Comparison of ENCODE assay signal across 24 mouse cellular contexts in the genomic region with DNA sequence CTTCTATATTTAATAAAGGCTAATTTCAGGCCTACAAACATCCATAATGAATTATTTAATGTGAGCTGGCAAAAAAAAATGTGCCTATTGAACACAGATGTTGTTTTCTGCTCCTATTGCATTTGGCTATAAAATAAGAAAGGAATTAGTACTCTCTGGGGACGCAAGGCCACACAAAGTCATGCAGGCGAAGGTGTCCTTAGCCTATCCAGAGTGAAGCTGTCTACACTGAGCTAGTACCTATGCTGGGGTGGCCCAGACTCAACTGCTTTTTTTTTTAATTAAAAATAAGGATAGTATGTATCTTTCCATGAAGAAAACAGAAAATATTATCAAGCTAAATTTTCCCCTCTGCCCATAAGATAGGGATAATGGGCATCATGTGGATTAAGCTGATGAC.
A peak's percentile ranks its signal among the peaks of the same experiment; 100 is the strongest.
DNase-seq lines count a peak whose midpoint lies in the region; ATAC-seq and TF ChIP-seq lines count a peak whose summit lies in the region.
"Had no signal": no experiment of that assay in that cellular context is flagged by ENCODE, and none has a peak within 500 bp of the region (broad histone marks: within the 10 kb centered on the region; RNA-seq: fewer than 3 reads in every experiment).

No protein-coding gene starts in this region.

- H3K36me3 ChIP-seq in midbrain, embryonic 14.5 days (ENCODE audit: control insufficient read depth, insufficient read depth, low read length), result no peaks in the 10 kb centered on the region
- H3K36me3 ChIP-seq in midbrain, embryonic 15.5 days (replicated peaks), result no peaks in the 10 kb centered on the region
- no peaks in the 10 kb centered on the region for H3K36me3 ChIP-seq in neural tube, embryonic 14.5 days (ENCODE audit: control insufficient read depth, insufficient read depth, low read length)
- H3K36me3 ChIP-seq in forebrain, embryonic 16.5 days (ENCODE audit: control insufficient read depth, insufficient read depth), result no peaks in the 10 kb centered on the region
- H3K36me3 ChIP-seq: embryonic facial prominence, embryonic 12.5 days; embryonic facial prominence, embryonic 15.5 days; forebrain, embryonic 10.5 days; forebrain, embryonic 12.5 days had no signal

- WGBS in midbrain, embryonic 14.5 days, result 70% methylated on average over 2 of the region's 2 CpGs
- 77% methylated on average over 2 of the region's 2 CpGs for WGBS in midbrain, embryonic 15.5 days
- WGBS in neural tube, embryonic 14.5 days, result 64% methylated on average over 2 of the region's 2 CpGs
- 87% methylated on average over 2 of the region's 2 CpGs for WGBS in forebrain, embryonic 16.5 days

- peak; percentile 14 for DNase-seq in midbrain, embryonic 14.5 days
- peak; percentile 11 for DNase-seq in retina, embryonic 14.5 days (ENCODE audit: low spot score)
- no peak for DNase-seq in retina, postnatal 1 day
- DNase-seq in layer of hippocampus, adult 2 months (ENCODE audit: low spot score in 2 of 2), result no peak
- DNase-seq: adrenal gland, adult 2 months; adrenal gland, postnatal 10 days; adrenal gland, postnatal 25 days; cerebellum, adult 11 months; cerebellum, adult 18-20 months; cerebellum, adult 8-10 months; cerebellum, adult 9-11 months; cerebellum, postnatal 14 days; cerebellum, postnatal 36 days; embryo, embryonic 11 days; forebrain, postnatal 0 days had no signal

- H3K27me3 ChIP-seq in midbrain, embryonic 14.5 days (ENCODE audit: control insufficient read depth, insufficient read depth, low read length), result no peaks in the 10 kb centered on the region
- H3K27me3 ChIP-seq in midbrain, embryonic 15.5 days (replicated peaks), result no peaks in the 10 kb centered on the region
- no peaks in the 10 kb centered on the region for H3K27me3 ChIP-seq in neural tube, embryonic 14.5 days (ENCODE audit: control insufficient read depth, insufficient read depth, low read length)
- H3K27me3 ChIP-seq in forebrain, embryonic 16.5 days (replicated peaks; ENCODE audit: control insufficient read depth, insufficient read depth, low read length), result no peaks in the 10 kb centered on the region
- H3K27me3 ChIP-seq: embryonic facial prominence, embryonic 12.5 days; embryonic facial prominence, embryonic 15.5 days had no signal

- H3K9me3 ChIP-seq in midbrain, embryonic 14.5 days (ENCODE audit: control insufficient read depth, low read length), result no peaks in the 10 kb centered on the region
- H3K9me3 ChIP-seq in midbrain, embryonic 15.5 days, result no peaks in the 10 kb centered on the region
- H3K9me3 ChIP-seq in neural tube, embryonic 14.5 days (ENCODE audit: control insufficient read depth, low read length), result no peaks in the 10 kb centered on the region
- H3K9me3 ChIP-seq in forebrain, embryonic 16.5 days (ENCODE audit: control insufficient read depth, low read length), result no peaks in the 10 kb centered on the region
- H3K9me3 ChIP-seq: embryonic facial prominence, embryonic 12.5 days; embryonic facial prominence, embryonic 15.5 days; forebrain, embryonic 10.5 days; forebrain, embryonic 12.5 days had no signal

- no peaks in the 10 kb centered on the region for H3K4me1 ChIP-seq in midbrain, embryonic 14.5 days (ENCODE audit: control insufficient read depth, insufficient read depth, low read length)
- no peaks in the 10 kb centered on the region for H3K4me1 ChIP-seq in midbrain, embryonic 15.5 days
- H3K4me1 ChIP-seq in neural tube, embryonic 14.5 days (ENCODE audit: control insufficient read depth, insufficient read depth, low read length), result no peaks in the 10 kb centered on the region
- H3K4me1 ChIP-seq in forebrain, embryonic 16.5 days (replicated peaks; ENCODE audit: control insufficient read depth, insufficient read depth, low read length), result no peaks in the 10 kb centered on the region
- H3K4me1 ChIP-seq: forebrain, embryonic 10.5 days; forebrain, embryonic 12.5 days had no signal

- no peak overlapping the region for H3K9ac ChIP-seq in midbrain, embryonic 14.5 days (replicated peaks; ENCODE audit: low read length)
- no peak overlapping the region for H3K9ac ChIP-seq in midbrain, embryonic 15.5 days
- no peak overlapping the region for H3K9ac ChIP-seq in neural tube, embryonic 14.5 days (replicated peaks; ENCODE audit: low read depth, low read length)
- no peak overlapping the region for H3K9ac ChIP-seq in forebrain, embryonic 16.5 days (replicated peaks; ENCODE audit: low read depth, low read length)
- H3K9ac ChIP-seq: embryonic facial prominence, embryonic 12.5 days; embryonic facial prominence, embryonic 15.5 days; forebrain, embryonic 12.5 days; forebrain, postnatal 0 days had no signal

- TF ChIP-seq CTCF in layer of hippocampus, adult 2 months (conservative IDR thresholded peaks at IDR 0.05), result no peak

- no peak overlapping the region for H3K4me3 ChIP-seq in midbrain, embryonic 14.5 days (replicated peaks; ENCODE audit: low read depth, low read length)
- H3K4me3 ChIP-seq in midbrain, embryonic 15.5 days, result no peak overlapping the region
- H3K4me3 ChIP-seq in neural tube, embryonic 14.5 days (ENCODE audit: low read depth, low read length), result no peak overlapping the region
- no peak overlapping the region for H3K4me3 ChIP-seq in forebrain, embryonic 16.5 days (replicated peaks; ENCODE audit: low read length)
- H3K4me3 ChIP-seq in layer of hippocampus, adult 2 months, result no peak overlapping the region
- H3K4me3 ChIP-seq: embryonic facial prominence, embryonic 12.5 days; embryonic facial prominence, embryonic 15.5 days; erythroblast, embryonic 14.5 days; forebrain, embryonic 10.5 days; forebrain, embryonic 12.5 days had no signal

- H3K27ac ChIP-seq in midbrain, embryonic 14.5 days (replicated peaks; ENCODE audit: low read depth, low read length), result no peak overlapping the region
- H3K27ac ChIP-seq in midbrain, embryonic 15.5 days, result no peak overlapping the region
- H3K27ac ChIP-seq in neural tube, embryonic 14.5 days (ENCODE audit: low read depth, low read length), result no peak overlapping the region
- no peak overlapping the region for H3K27ac ChIP-seq in forebrain, embryonic 16.5 days (ENCODE audit: low read length)
- no peak overlapping the region for H3K27ac ChIP-seq in layer of hippocampus, adult 2 months
- H3K27ac ChIP-seq: embryonic facial prominence, embryonic 12.5 days; embryonic facial prominence, embryonic 15.5 days; forebrain, embryonic 10.5 days; forebrain, embryonic 12.5 days had no signal

- no peak for ATAC-seq in midbrain, embryonic 14.5 days (ENCODE audit: low FRiP score, low TSS enrichment)
- no peak for ATAC-seq in midbrain, embryonic 15.5 days (replicated peaks)
- ATAC-seq in neural tube, embryonic 14.5 days (ENCODE audit: low read depth), result peak; percentile 79
- no peak for ATAC-seq in forebrain, embryonic 16.5 days
- ATAC-seq: forebrain, embryonic 14.5 days; forebrain, postnatal 0 days had no signal

- no peak overlapping the region for H3K4me2 ChIP-seq in midbrain, embryonic 14.5 days (ENCODE audit: low read length)
- H3K4me2 ChIP-seq in midbrain, embryonic 15.5 days, result no peak overlapping the region
- no peak overlapping the region for H3K4me2 ChIP-seq in neural tube, embryonic 14.5 days (ENCODE audit: low read depth, low read length)
- H3K4me2 ChIP-seq in forebrain, embryonic 16.5 days (ENCODE audit: low read length), result no peak overlapping the region
- H3K4me2 ChIP-seq: embryonic facial prominence, embryonic 12.5 days; embryonic facial prominence, embryonic 15.5 days; forebrain, embryonic 12.5 days had no signal

Comparison
In these comparisons a context has a peak if more than half of its experiments do, and no peak if none do; other contexts are left out.
1. DNase-seq: peak in midbrain, embryonic 14.5 days (single experiment) and retina, embryonic 14.5 days (single experiment); none in retina, postnatal 1 day (single experiment) and layer of hippocampus, adult 2 months (0 of 2).